Mouse (Mus musculus) embryonic facial prominence, embryonic 14.5 days (tissue): ENCODE results near the gene Cd8b1. TPM values are rescaled to one million over a fixed set of nuclear protein-coding genes. Genes with fewer than 3 reads are reported as not detected.

Experiments used
- ATAC-seq: fragments of 200-750 bp; cut with Nextera tagmentation; 2 replicates; pipeline ENCODE4 v1.8.0; 2017; ENCODE audit warnings: low read depth, moderate number of reproducible peaks, moderate TSS enrichment
- DNase-seq: peaks from one replicate; pipeline ENCODE4 v3.0.0-alpha.2; 2015; ENCODE audit warnings: low spot score
- H3K27ac ChIP-seq: fragments of 300-500 bp; sonication (generic); replicated peaks from 2 replicates; pipeline ENCODE4 v1.5.1; 2014; ENCODE audit warnings: low read depth, mild to moderate bottlenecking, low read length, moderate library complexity
- H3K27me3 ChIP-seq: fragments of 300-500 bp; sonication (generic); replicated peaks from 2 replicates; pipeline ENCODE4 v1.6.1; 2014; ENCODE audit warnings: low read length; ENCODE audit not compliant: control insufficient read depth, insufficient read depth
- H3K36me3 ChIP-seq: fragments of 300-500 bp; sonication (generic); 2 replicates; pipeline ENCODE4 v1.6.1; 2014; ENCODE audit warnings: low read length, mixed read lengths; ENCODE audit not compliant: control insufficient read depth, insufficient read depth
- H3K4me1 ChIP-seq: fragments of 300-500 bp; sonication (generic); 2 replicates; pipeline ENCODE4 v1.6.1; 2014; ENCODE audit warnings: antibody characterized with exemption, low read length; ENCODE audit not compliant: control insufficient read depth, insufficient read depth
- H3K4me2 ChIP-seq: fragments of 300-500 bp; sonication (generic); 2 replicates; pipeline ENCODE4 v1.6.1; 2014; ENCODE audit warnings: low read depth, mild to moderate bottlenecking, low read length, moderate library complexity, mixed read lengths
- H3K4me3 ChIP-seq: fragments of 300-500 bp; sonication (generic); 2 replicates; pipeline ENCODE4 v1.5.1; 2014; ENCODE audit warnings: low read depth, mild to moderate bottlenecking, low read length
- H3K9ac ChIP-seq: fragments of 300-500 bp; sonication (generic); 2 replicates; pipeline ENCODE4 v1.6.1; 2014; ENCODE audit warnings: low read depth, mild to moderate bottlenecking, low read length, moderate library complexity, mixed read lengths
- H3K9me3 ChIP-seq: fragments of 300-500 bp; sonication (generic); 2 replicates; pipeline ENCODE4 v1.6.1; 2016; ENCODE audit warnings: low read length; ENCODE audit not compliant: control insufficient read depth
- WGBS: fragments of 180-500 bp; shearing (Covaris S2); extraction: QIAGEN DNeasy Blood & Tissue Kit; methylation state at CpG from one replicate; pipeline ENCODE4 v1.1.7; 2014; 5-methylcytosine and 5-hydroxymethylcytosine counted together
- polyA plus RNA-seq: library from polyadenylated mRNA; unstranded; fragments of >200 nt; fragmentation: Nextera tagmentation; extraction: Ambion mirVana; gene quantifications from 2 replicates; pipeline ENCODE4 v1.2.1, GENCODE M21; 2014

Gene Cd8b1
- polyA plus RNA-seq, 1 experiment from 2014 or later: not detected

DNA sequence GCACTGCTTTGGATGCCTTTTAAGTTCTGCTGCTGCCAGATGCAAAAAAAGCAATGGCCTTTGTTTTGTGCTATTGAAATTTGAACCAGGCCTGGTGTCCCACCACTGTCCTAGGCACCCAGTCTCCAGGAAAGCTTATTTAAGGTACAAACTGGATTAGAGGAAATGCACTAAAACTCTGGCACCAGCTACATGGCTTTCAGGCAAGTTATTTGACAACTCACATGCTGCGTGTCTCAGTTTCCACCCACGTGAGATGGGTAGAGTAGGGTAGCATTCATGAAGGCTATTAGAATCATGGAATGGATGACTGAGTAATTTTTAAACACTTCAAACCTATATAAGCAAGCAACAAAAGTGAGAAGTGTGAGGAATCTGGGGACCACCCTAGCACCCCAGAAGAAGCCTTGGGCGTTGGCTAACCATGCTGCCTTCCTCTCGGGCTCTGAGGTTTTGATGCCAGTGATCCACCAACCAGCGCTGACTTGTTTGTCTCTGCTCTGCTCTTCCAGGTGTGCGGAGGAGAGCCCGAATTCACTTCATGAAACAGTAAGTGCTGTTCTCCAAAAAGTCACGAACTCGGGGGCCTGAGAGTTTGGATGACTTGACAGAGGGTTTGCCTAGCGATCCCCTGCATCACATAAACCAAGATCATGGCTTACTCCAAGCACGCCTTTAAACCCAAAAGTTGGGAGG, 11.1 kb downstream of the Cd8b1 start:
- Histone ChIP-seq H3K9me3 (no peaks in the 10 kb centered on the region), H3K4me1 (no peaks in the 10 kb centered on the region), H3K27ac (no peak overlapping the region), H3K27me3 (no peaks in the 10 kb centered on the region), H3K36me3 (no peaks in the 10 kb centered on the region), H3K4me2 (no peak overlapping the region), H3K4me3 (no peak overlapping the region), H3K9ac (no peak overlapping the region)
- no peak for ATAC-seq
- DNase-seq: no peak
- WGBS: 85% methylated on average over 11 of the region's 11 CpGs

DNA sequence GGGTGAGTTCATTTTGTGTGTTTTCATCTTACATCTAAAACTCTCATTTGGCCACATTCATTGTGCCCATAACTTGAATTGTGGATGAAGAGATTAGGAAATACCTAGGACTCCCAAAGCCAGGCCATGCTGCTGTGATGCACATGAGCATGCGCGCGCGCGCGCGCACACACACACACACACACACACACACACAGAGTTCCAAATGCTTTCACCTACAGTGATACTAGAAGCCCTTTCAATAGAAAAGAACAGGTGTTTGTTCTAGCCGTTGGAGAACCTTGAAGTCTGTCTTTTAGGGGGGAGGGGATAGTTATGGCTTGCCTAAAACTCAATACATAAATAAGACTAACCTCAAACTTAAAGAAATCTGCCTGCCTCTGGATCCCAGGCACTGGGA, 15.1 kb downstream of the Cd8b1 start:
- H3K27me3 ChIP-seq: no peaks in the 10 kb centered on the region
- 94% methylated on average over 8 of the region's 8 CpGs for WGBS
- DNase-seq: no peak

DNA sequence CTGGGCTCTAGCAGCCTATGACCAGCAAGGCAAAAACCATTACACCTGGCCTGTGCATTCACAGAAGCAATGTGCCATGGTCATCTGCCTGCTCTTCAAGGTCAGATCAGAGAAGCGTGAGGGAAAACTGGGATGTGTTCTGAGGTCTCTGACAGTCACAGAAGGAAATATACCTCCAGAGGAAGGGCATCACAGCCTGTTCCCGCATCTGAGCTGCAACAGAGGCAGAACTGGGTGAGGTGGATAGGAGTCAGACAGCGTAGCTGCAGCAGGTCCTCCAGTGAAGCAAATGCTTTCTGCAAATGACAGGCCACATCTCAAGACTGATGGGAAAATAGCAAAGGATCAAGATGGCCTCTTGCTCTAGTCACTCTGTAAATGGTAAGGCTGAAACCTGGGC, 16.4 kb downstream of the Cd8b1 start:
- Histone ChIP-seq H3K9me3 (no peaks in the 10 kb centered on the region), H3K27me3 (no peaks in the 10 kb centered on the region), H3K4me3 (no peak overlapping the region), H3K4me2 (no peak overlapping the region), H3K9ac (no peak overlapping the region), H3K36me3 (no peaks in the 10 kb centered on the region), H3K27ac (no peak overlapping the region), H3K4me1 (no peaks in the 10 kb centered on the region)
- ATAC-seq (no peak), DNase-seq (no peak)
- WGBS: 77% methylated on average over 3 of the region's 3 CpGs

More for the DNA sequence above, 15.1 kb downstream of the Cd8b1 start:
- H3K36me3 ChIP-seq: no peaks in the 10 kb centered on the region
- H3K4me3 ChIP-seq: no peak overlapping the region
- H3K4me1 ChIP-seq: no peaks in the 10 kb centered on the region
- no peak overlapping the region for H3K4me2 ChIP-seq
- no peak overlapping the region for H3K9ac ChIP-seq
- ATAC-seq: no peak
- H3K9me3 ChIP-seq: no peaks in the 10 kb centered on the region
- no peak overlapping the region for H3K27ac ChIP-seq

DNA sequence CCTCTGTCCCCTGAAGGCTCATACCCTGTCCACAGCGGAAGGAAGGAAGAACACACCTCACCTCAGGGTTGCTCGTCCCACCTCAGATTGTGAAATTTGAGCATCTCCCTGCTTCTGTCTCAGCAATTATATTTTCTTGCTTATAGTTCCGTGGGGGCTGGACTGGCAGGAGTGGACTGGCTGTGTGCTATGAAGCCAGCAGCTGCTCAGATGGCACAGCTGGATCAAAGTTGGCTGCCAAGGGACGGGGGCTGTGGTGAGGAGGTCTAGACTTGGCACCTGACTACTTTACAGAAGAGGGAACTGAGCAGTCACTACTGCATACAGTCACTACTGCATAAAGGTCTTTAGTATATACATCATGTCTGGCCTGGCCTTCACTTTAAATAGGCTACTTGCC, 16.8 kb downstream of the Cd8b1 start:
- no peak for ATAC-seq
- DNase-seq: peak; percentile 5
- Histone ChIP-seq H3K27ac (no peak overlapping the region), H3K9ac (no peak overlapping the region), H3K9me3 (no peaks in the 10 kb centered on the region), H3K4me3 (no peak overlapping the region), H3K4me2 (no peak overlapping the region), H3K27me3 (no peaks in the 10 kb centered on the region), H3K4me1 (no peaks in the 10 kb centered on the region), H3K36me3 (no peaks in the 10 kb centered on the region)
- 53% methylated on average over 4 of the region's 4 CpGs for WGBS

DNA sequence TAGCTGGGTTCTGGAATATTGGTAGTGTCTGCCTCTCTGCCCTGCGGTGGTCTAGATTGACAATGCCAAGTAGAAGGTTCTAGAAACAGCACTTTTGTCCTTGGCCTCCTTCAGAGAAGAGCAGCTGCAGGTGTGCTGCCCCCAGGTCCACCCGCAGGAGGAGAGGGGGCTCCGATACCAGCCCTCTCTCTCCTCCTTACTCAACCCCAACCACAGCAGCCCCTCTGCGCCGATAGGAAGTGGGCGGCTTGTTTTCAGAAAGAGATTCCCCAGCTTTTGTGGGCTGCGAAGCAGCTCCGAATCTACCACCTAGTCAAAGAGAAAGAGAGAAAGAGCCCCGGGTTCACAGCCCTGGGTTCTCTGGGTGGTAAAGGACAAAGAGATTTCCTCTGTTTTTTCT, 18.6 kb downstream of the Cd8b1 start:
- Histone ChIP-seq H3K4me1 (no peaks in the 10 kb centered on the region), H3K36me3 (no peaks in the 10 kb centered on the region), H3K9me3 (no peaks in the 10 kb centered on the region), H3K27ac (no peak overlapping the region), H3K4me2 (no peak overlapping the region), H3K4me3 (no peak overlapping the region), H3K9ac (no peak overlapping the region), H3K27me3 (no peaks in the 10 kb centered on the region)
- ATAC-seq (no peak), DNase-seq (no peak)
- 90% methylated on average over 9 of the region's 9 CpGs for WGBS

DNA sequence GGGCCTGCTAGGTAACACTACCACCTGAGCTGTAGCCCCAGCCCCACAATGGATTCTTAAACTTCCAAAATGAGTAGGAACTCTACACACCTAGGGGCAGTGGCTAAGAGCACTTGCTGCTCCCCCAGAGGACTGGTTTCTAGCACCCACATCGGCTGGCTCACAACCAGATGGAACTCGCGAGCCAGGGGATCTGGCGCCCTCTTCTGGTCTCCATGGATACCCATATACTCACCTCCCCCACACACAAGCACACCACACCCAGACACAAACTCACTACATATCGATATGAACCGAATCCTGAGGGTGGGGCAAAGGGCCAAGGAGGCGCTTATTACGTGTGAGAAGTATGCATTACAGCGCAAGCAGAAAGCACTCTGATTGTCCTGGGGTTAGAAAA, 25.4 kb downstream of the Cd8b1 start:
- Histone ChIP-seq H3K9me3 (no peaks in the 10 kb centered on the region), H3K27ac (no peak overlapping the region), H3K36me3 (no peaks in the 10 kb centered on the region), H3K27me3 (no peaks in the 10 kb centered on the region), H3K9ac (no peak overlapping the region), H3K4me3 (no peak overlapping the region), H3K4me1 (no peaks in the 10 kb centered on the region), H3K4me2 (no peak overlapping the region)
- 94% methylated on average over 9 of the region's 9 CpGs for WGBS
- DNase-seq (no peak), ATAC-seq (no peak)

DNA sequence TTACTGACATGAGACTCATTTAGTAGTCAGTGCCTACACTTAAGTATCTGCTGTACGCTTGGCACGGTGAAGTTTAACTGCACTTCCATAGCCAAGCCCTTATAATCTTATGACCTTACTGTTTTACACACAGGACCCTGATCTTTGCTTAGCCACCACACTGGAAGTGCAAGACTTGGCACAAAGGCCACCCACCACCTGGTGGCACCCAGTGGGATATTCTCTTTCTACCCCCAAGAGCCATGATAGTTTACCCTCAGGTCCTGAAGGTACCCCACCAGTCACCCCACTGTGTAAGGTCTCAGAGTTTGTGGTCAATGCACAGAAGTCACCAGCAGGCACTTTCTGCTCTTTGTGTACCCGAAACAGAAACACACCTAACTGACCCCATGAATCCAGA, 28.6 kb downstream of the Cd8b1 start:
- 99% methylated on average over 3 of the region's 3 CpGs for WGBS
- Histone ChIP-seq H3K27ac (no peak overlapping the region), H3K9me3 (no peaks in the 10 kb centered on the region), H3K36me3 (no peaks in the 10 kb centered on the region), H3K9ac (no peak overlapping the region), H3K4me2 (no peak overlapping the region), H3K4me1 (no peaks in the 10 kb centered on the region), H3K27me3 (no peaks in the 10 kb centered on the region), H3K4me3 (no peak overlapping the region)
- DNase-seq (no peak), ATAC-seq (no peak)

DNA sequence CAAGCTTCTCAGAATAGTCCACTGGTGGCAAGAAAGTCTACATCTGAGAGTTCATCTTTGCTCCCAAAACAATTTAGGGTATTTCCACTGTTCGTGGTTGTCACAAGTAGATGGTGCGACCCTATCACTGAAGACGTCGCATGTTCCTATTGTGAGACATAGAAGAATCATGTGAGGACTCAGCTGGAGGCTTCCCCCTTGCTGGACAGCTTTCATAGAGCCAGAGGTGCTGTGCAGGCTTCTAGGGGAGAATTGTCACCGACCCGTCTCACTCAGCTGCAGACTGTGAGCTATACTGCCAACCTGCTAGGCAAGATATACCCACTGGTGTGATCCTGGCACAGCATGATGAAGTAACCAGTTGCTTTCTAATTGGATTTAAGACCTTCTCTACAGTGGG, 29.6 kb downstream of the Cd8b1 start:
- Histone ChIP-seq H3K36me3 (no peaks in the 10 kb centered on the region), H3K27ac (no peak overlapping the region), H3K9ac (no peak overlapping the region), H3K4me1 (no peaks in the 10 kb centered on the region), H3K9me3 (no peaks in the 10 kb centered on the region), H3K4me2 (no peak overlapping the region), H3K4me3 (no peak overlapping the region), H3K27me3 (no peaks in the 10 kb centered on the region)
- DNase-seq (no peak), ATAC-seq (no peak)
- 88% methylated on average over 6 of the region's 6 CpGs for WGBS

DNA sequence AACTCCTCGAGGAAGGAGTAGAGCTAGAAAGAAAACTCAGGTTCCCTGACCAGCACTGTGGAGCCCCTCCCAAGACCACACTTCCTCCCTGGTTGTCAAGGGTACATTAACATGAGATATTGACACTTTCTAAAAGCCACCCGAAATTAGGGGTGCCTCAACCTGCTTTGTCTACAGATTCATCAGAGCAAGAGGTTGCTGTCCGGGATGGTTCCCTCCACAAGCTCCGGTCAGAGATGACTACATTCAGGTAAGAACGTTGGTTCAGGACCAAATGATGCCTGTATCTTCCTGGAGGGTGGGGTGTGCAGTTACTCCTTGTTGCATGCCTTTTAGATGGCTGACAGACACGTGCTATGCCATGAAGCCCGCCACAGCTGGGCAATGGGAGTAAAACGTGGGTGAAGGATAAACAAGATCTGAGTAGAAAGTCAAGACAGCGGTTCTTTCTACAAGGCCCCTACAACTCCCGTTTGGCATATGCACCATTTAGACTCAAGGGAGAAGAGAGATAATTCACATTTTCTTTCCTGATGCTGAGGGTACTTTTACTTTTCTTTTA, 30.4 kb downstream of the Cd8b1 start:
- 83% methylated on average over 10 of the region's 10 CpGs for WGBS
- no peaks in the 10 kb centered on the region for H3K27me3 ChIP-seq

More for the DNA sequence above, 30.4 kb downstream of the Cd8b1 start:
- ATAC-seq (no peak), DNase-seq (no peak)
- H3K27ac ChIP-seq: no peak overlapping the region
- no peak overlapping the region for H3K4me3 ChIP-seq
- no peaks in the 10 kb centered on the region for H3K4me1 ChIP-seq
- H3K4me2 ChIP-seq: no peak overlapping the region
- H3K36me3 ChIP-seq: no peaks in the 10 kb centered on the region
- no peak overlapping the region for H3K9ac ChIP-seq
- no peaks in the 10 kb centered on the region for H3K9me3 ChIP-seq
